Mouse (Mus musculus) mature B cell (primary cell): ENCODE measurements around the gene Ccdc86.

Source experiments
- in situ Hi-C: fragments of 300-500 bp; cut with MboI; formaldehyde crosslinking; loops from 2 replicates; pipeline ENCODE4 v1.14.3; 2019

Gene Ccdc86

GRCm38 (mm10) chr19:10949112-10949511 is at the start of gene Ccdc86:
TSS of gene Ccdc86 (minus strand) at chr19:10949266.
- in situ Hi-C loops = no loop called here

GRCm38 (mm10) chr19:10993150-10993549 is 44.1 kb upstream of the Ccdc86 start, which contains the start of gene Ms4a15:
TSS of gene Ms4a15 (minus strand) at chr19:10993250.
- in situ Hi-C loops = no loop called here

- in situ Hi-C loops = no loop called here
Observed at GRCm38 (mm10) chr19:10991911-10992310, 42.8 kb upstream of the Ccdc86 start.

- in situ Hi-C loops = no loop called here
Observed at GRCm38 (mm10) chr19:10990751-10991150, 41.7 kb upstream of the Ccdc86 start.

- in situ Hi-C loops = no loop called here
Observed at GRCm38 (mm10) chr19:10988563-10988962, 39.5 kb upstream of the Ccdc86 start.

- in situ Hi-C loops = no loop called here
Observed at GRCm38 (mm10) chr19:10985889-10986288, 36.8 kb upstream of the Ccdc86 start.

GRCm38 (mm10) chr19:10984551-10984950 is 35.5 kb upstream of the Ccdc86 start:
- in situ Hi-C loops = no loop called here

- in situ Hi-C loops = no loop called here
Observed at GRCm38 (mm10) chr19:10983146-10983545, 34.1 kb upstream of the Ccdc86 start.

- in situ Hi-C loops = no loop called here
Observed at GRCm38 (mm10) chr19:10980210-10980609, 31.1 kb upstream of the Ccdc86 start.

GRCm38 (mm10) chr19:10979184-10980168 is 30.4 kb upstream of the Ccdc86 start:
- in situ Hi-C loops = no loop called here

- in situ Hi-C loops = no loop called here
Observed at GRCm38 (mm10) chr19:10976318-10976717, 27.3 kb upstream of the Ccdc86 start.

GRCm38 (mm10) chr19:10975187-10975586 is 26.1 kb upstream of the Ccdc86 start:
- in situ Hi-C loops = no loop called here

- in situ Hi-C loops = no loop called here
Observed at GRCm38 (mm10) chr19:10974238-10974865, 25.3 kb upstream of the Ccdc86 start, which contains the start of gene Ms4a10. TSS of gene Ms4a10 (minus strand) at chr19:10974670.

- in situ Hi-C loops = no loop called here
Observed at GRCm38 (mm10) chr19:10973187-10973586, 24.1 kb upstream of the Ccdc86 start.

GRCm38 (mm10) chr19:10972660-10973059 is 23.6 kb upstream of the Ccdc86 start:
- in situ Hi-C loops = no loop called here

- in situ Hi-C loops = no loop called here
Observed at GRCm38 (mm10) chr19:10970457-10970856, 21.4 kb upstream of the Ccdc86 start.

GRCm38 (mm10) chr19:10968578-10968977 is 19.5 kb upstream of the Ccdc86 start:
- in situ Hi-C loops = no loop called here

- in situ Hi-C loops = no loop called here
Observed at GRCm38 (mm10) chr19:10965721-10966120, 16.7 kb upstream of the Ccdc86 start.

- in situ Hi-C loops = loop anchor here (10.0 kb wide), 1 partner anchor 245 kb away; no protein-coding TSS in a partner anchor
Observed at GRCm38 (mm10) chr19:10959978-10960346, 10.9 kb upstream of the Ccdc86 start.

- in situ Hi-C loops = loop anchor here (10.0 kb wide), 1 partner anchor 245 kb away; no protein-coding TSS in a partner anchor
Observed at GRCm38 (mm10) chr19:10959085-10959977, 10.3 kb upstream of the Ccdc86 start.
